Mouse (Mus musculus): ENCODE data around the gene Hivep1.

GRCm38 (mm10) chr13:42104371-42104770 lies 52.5 kb downstream of the Hivep1 start:
- no peak for TF ChIP-seq RAD21 (IDR thresholded peaks at IDR 0.05; ENCODE audit: low read depth, low read length)
- no peak for TF ChIP-seq PAX5 (IDR thresholded peaks at IDR 0.05; ENCODE audit: low read length)

Measured in CH12.LX (cell line).